Mouse (Mus musculus): ENCODE data around the gene Bend7.

The Bend7 gene

DNA sequence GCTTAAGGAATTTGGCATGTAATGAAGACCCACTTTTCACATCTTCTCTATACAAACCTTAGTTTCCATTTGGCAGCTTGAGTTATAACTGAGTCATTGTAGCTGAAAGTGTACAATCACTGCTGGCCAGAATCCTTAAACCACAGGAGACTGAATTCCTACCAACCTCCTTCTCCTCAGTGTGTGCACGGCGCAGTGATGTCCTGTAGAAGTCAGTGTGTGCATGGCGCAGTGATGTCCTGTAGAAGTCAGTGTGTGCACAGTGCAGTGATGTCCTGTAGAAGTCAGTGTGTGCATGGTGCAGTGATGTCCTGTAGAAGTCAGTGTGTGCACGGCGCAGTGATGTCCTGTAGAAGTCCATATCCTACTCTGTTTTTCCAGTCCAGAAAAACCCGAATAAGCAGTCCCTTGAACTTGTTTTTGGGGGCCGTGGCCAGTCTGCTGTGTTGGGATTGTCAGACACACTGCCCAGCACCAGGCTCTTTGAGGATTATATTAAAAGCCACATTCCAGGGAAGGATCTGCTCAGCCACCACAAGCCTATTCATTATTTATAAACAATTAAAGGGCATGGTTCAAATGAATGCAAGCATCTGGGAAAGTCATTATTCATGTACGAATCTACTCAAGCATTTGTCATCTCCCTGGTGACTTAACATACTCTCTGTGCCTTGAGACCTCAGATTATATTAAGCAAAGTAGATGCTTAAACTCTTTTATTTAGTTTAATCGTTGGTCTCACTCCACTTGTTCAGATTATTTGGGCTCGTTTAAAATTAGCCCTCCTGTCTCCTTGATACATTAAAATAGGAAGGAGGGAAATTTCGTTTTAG is 65.4 kb downstream of the Bend7 start:
- no peak for DNase-seq (ENCODE audit: low read depth, low spot score)

- DNase-seq (ENCODE audit: low read depth, low spot score) = no peak
Observed at GRCm38 (mm10) chr2:4784012-4784411, 66.4 kb downstream of the Bend7 start.

DNA sequence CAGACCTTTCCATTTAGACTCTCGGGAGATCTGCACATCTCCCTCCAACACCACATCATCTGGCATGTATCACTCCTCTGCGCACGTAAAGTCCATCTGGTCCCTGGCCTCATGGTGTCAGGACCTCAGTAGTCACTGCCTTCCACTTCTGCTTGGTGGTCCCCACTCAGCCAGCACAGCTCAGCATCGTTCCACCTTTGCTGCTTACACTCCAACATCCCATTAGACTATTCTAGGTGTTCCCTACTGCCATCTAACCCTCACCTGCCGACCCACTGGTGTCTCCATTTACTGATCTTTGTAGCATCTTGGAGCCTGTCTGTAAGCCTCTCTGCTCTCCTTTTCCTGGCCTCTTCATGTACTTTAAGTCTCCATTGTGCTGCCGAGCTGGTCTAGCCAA is 67.4 kb downstream of the Bend7 start:
- no peak for DNase-seq (ENCODE audit: low read depth, low spot score)

DNA sequence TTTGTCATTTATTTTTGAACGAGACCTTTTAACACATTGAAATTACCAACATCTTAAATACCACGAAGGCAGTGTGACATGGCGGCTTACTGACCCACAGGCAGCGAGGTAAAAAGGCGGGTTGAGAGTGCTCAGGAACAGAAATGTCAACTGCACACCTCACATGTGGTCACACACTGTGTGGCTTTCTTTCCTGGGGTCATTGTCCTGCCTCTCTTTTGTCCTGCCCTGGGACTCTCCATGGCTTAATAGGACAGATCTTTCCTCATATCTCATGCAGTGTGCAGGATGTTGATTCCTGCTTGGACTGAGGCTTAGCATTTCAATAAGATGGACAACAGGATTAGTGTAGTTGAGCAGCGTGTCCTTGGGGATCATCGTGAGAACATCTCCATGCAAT is 69.6 kb downstream of the Bend7 start:
- DNase-seq (ENCODE audit: low read depth, low spot score) = no peak

- DNase-seq (ENCODE audit: low read depth, low spot score) = no peak
Observed at GRCm38 (mm10) chr2:4791646-4792045, 74.0 kb downstream of the Bend7 start.

GRCm38 (mm10) chr2:4792554-4792953 is 74.9 kb downstream of the Bend7 start:
- no peak for DNase-seq (ENCODE audit: low read depth, low spot score)

DNA sequence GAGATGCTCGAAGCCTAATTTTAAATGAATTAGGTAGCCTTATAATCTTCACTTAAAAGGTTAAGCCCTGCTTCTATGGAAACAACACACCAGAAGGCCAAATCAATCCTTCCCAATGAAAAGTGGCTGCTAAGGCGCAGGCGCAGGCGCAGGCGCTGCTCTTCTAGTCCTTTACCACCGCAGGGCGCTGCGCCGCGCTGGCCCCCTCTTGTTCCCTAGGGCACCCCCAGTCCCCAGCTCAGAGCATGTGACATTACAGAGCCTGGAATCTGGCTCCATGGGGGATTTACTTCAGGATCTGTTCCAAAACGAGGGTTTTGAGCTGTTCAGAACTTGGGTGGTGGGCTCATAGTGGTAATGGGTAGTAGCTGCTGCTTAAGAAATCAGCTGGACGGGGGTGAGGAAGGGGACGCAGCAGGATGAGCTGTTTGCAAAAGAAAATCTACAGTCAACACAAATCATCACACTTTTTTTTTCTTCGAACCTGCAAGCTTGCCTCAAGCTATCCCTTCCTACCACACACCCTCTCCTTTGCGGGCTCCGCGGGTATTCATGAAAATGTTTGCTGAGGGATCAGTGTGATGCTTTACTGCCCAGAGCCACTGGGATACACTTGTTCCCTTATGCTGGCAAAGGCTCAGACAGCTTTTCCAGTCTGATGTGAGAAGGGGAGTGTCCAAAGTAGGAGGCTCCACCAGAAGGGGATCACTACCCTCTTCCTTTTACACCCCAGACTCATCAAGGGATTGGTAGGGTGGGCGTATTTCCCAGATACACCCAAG is 85.0 kb downstream of the Bend7 start:
- no peak for DNase-seq (ENCODE audit: low read depth, low spot score)

- DNase-seq (ENCODE audit: low read depth, low spot score) = peak; percentile 38
Observed at GRCm38 (mm10) chr2:4816308-4816707, 98.7 kb downstream of the Bend7 start.

DNA sequence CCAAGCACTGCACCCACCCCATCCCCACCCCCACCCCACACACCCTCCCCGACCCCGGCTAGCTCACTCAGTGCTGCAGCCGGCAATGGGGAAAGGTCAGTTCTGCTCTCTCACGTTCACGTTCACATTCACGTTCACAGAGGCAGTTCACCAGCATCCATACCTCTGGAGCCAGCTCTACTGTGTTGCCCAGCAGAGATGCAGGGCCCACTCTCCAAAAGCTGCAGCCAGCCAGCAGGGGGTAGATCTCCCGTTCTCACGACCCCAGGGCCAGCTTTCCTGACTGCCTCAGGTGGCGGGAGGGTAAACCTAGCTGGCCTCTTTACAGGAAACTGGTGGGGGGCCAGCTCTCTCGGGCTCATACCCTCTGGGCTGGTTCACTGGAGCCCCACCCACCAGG is 100.0 kb downstream of the Bend7 start:
- no peak for DNase-seq (ENCODE audit: low read depth, low spot score)

DNA sequence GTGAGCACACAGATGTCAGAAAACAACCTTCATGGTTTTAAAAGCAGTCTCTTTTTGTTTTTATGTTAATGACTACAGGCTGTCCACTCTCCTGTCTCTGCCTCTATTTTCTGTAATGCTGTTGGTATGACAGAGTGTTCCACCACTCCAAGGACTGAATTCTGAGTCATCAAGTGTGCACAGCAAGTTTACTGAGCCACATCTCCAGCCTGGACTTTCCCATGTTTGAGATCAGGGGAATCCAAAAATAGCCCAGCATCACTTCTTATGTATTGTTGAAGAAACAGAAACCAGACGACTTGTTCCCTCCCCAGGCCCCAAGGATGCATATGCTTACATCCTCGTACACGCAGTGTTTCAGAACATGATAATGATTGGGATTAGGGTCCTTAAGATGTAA is 102.6 kb downstream of the Bend7 start:
- DNase-seq (ENCODE audit: low read depth, low spot score) = no peak

- DNase-seq (ENCODE audit: low read depth, low spot score) = no peak
Observed at GRCm38 (mm10) chr2:4824067-4824466, 106.4 kb downstream of the Bend7 start.

GRCm38 (mm10) chr2:4828032-4828431 is 110.4 kb downstream of the Bend7 start:
- DNase-seq (ENCODE audit: low read depth, low spot score) = no peak

DNA sequence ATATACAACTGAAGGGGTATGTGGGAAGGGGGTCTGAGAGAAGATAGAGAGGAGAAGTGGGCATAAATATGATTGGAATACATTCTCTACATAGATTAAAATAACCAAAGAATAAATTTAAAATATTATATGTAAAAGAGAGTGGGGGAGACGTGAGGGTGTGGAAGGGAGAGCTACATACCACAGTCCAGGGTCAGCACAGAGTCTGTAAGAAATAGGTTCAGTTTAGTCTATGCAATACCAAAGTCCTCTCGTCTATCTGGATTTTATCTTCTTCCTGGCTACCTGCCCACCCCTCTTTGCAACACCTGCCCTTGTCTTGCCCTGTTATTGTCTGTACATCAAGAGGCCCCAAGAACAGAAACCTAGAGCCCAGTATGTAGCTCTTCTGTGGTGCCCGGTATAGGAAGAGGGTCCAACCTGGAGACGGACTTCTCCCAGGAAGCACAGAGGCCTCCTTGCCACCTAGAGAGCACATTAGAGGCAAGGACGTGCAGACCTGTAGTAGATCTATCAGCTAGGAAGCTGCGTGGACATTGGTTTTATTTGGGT is 110.9 kb downstream of the Bend7 start:
- no peak for DNase-seq (ENCODE audit: low read depth, low spot score)

DNA sequence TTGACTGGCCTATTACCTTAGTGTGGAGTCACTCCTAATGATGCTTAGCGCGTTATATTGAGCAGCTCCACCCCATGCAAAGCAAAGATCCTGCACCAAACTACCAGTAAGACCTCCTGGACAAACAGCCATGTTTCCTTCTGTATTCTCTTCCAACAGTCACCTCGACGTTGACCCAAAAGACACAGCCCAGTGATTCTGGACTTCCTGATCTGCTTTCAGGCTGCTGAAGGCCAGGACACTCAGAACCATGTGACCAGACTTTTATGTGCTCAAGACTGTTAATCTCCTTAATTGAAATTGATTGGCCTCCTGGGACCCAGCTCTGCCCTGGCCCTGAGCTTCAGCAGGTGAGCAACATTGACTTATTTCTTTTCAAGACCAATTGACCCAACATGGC is 111.4 kb downstream of the Bend7 start:
- DNase-seq (ENCODE audit: low read depth, low spot score) = no peak

DNA sequence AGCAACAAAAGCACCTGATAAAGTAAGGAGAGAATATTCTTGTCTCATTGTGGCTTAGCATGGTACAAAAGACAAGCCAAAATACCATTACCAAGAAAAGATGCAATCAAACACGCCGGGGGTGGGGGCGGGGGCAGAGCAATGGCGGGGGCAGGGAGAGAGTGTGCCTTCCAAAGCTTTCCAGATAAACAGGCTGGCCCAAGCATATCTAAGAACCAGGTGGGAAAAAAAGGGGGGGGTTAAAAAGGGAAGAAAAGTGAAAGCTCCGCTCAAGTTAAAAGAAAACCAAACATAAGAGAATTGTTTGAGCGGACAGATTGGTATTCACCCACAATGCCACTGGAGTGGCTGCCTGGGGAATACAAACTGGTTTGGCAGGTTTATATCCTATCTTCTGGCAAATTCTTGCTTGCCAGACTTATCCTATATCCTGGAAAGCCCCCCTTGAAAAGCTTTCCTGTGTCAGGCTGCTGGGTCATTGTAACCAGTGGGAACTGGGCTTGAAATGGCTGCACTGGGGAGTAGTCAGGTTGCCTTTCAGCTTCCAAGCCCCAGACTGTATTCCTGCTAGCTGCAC is 111.9 kb downstream of the Bend7 start:
- no peak for DNase-seq (ENCODE audit: low read depth, low spot score)

DNA sequence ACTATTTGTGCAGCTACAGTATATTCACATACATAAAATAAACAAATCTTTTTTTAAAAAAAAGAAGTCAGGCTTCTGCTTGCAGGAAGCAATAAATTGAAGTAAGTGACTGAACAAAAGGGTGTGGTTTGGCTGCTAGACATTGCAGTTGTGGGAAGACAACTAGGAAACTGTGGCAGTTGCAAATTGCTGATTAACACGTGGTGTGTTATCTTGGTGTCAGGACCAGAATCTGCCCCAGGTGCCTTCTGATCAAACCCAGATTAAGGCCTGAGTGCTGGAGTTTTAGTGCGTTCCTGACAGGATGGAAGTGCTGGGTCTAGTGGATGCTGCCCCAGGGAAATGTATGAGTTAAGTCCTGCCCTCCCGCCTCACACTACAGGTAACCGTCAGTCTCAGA is 113.9 kb downstream of the Bend7 start:
- DNase-seq (ENCODE audit: low read depth, low spot score) = no peak

DNA sequence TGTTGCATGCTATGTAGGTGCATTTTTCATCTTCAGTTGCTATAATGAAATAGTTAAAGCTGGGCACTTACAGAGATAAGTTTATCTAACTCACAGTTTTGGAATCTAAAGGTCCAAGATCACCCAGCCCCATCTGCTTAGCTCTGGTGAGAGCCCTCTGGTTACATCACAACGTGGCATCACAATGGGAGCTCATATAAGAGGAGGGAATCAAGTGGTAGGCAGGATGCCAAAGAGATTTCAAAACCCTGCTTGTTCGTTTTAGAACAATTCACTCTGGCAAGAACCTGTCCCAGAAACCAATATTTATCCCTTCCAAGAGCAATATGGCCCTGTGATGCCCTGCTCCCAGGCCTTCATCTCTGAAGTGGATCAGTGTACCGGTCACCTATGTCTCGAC is 114.5 kb downstream of the Bend7 start:
- DNase-seq (ENCODE audit: low read depth, low spot score) = no peak

- DNase-seq (ENCODE audit: low read depth, low spot score) = no peak
Observed at GRCm38 (mm10) chr2:4849449-4849848, 131.8 kb downstream of the Bend7 start.
